Mouse (Mus musculus): Measurements from ENCODE around the gene Ppp1r13b.

The Ppp1r13b gene

DNA sequence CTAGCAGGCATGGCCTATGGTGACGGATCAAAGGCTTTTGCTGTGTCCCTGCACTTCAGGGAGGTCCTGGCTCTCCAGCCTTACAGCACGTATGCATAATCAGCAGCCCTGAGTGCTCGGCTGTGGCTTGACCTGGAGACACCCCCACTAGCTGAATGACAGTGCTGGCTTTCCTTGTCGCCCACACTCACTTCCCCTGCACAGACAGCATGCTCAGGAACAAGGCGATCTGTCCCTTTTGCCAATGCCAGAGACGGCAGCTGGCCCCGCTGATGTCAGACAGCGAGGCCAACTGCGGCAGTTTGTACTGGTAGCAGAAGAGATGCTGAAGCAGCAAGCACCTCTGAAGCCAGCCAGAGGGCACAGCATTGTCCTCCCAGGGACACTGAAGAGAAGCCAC, 12.1 kb upstream of the Ppp1r13b start:
- intact Hi-C loops (cut with DNase I), result no loop called here

DNA sequence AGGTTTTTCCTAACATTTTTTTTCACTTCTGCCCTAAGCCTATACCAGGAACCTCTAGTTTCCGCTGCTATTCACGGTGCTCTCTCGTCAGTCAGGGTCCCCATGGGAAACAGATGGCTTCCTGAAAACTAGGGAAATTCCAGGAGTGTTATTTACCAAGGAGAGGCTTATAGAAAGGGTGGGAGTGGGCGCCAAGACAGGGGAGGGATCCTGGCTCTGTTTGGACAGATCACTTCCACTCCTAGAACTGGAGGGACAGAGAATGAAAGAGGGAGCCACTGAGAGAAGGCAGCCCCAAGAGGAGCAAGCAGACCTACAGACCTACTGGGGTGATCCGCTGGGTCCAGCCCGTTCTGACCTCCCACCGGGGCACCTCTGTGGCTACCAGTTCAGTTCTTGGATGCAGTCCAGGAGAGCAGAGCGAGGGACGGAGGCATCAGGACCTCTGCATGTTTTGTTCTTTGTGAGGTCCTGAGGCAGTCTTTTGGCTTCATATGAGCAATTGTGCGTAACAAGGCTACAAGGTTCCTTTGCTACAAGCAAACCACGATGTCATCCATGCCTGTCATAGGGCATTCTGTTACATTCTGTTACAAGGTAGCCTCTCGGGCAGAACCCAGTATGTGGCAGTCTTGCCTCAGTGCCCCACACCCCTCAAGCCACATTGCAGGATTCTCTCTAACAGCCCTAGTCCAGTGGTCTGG, 8.8 kb upstream of the Ppp1r13b start:
- intact Hi-C loops (cut with DNase I), result no loop called here

DNA sequence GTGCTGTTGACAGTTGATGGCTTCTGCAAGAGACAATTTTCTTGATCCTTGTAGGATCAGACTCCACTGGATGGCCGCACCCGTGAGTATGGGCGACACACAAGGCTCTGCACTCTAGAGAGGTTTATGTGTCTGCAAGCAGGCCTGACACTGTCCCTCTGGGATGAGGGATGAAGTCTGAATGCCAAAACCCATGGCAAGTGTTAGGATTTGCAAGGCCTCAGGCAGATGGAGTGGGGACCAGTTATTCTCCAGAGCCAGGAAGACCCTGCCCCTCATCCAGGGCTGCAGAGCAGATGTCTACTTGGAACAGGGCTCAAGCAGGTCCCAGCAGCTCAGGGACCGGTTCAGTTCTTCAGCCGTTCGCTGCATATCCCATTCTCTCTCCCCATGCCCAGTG, 7.9 kb upstream of the Ppp1r13b start:
- intact Hi-C loops (cut with DNase I), result no loop called here

DNA sequence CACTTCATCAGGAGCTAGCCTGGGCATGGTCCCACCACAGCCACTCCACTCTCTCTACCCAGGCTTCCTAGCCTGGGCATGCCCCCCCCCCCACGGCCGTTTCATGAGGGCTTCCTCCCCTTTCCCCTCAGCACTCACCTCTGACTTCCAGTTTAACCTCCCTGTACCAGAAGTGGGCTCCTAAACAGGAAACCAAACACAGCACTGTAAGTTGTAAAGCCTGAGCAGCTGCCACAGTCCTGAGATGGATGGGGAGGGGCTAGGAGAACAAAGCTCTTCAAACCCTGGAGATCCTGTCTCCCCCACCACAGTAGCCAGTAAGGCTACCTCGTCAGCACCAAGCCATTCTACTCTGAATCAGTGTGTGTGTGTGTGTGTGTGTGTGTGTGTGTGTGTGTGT, 6.1 kb upstream of the Ppp1r13b start:
- intact Hi-C loops (cut with DNase I), result no loop called here

DNA sequence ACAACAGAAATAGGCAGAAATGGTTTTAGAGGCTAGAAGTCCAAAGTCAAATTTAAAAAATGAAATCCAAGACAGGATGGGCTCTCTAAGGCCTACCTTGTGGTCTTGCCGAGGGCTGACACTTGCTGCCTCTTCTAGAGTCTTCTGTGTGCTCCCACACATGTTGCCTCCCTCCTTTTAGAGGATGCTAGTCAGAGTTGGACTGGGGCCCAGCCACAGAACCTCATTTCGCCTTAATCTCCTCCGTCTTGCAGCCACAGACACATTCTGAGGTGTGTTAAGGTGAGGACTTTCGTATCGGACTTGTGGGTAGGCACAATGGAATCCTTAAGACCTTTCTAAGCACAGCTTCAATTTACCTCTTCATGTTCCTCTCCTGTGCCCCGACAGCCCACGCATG, 4.9 kb upstream of the Ppp1r13b start:
- intact Hi-C loops (cut with DNase I), result no loop called here

DNA sequence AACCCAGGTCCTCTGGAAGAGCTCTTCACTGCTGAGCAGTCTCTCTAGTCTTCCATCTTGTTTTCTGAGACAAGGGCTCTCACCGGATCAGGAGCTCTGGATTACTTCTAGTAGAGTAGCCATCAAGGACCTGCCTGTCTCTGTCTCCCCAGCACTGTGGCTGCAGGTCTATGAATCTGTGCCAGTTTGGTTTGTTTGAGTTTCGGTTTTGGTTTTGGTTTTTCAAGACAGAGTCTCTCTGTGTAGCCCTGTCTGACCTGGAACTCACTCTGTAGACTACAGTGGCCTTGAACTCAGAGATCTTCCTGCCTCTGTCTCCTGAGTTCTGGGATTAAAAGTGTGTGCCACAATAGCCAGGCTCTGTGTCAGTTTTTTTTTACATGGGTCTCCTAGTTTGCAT, 3.9 kb upstream of the Ppp1r13b start:
- intact Hi-C loops (cut with DNase I), result no loop called here

DNA sequence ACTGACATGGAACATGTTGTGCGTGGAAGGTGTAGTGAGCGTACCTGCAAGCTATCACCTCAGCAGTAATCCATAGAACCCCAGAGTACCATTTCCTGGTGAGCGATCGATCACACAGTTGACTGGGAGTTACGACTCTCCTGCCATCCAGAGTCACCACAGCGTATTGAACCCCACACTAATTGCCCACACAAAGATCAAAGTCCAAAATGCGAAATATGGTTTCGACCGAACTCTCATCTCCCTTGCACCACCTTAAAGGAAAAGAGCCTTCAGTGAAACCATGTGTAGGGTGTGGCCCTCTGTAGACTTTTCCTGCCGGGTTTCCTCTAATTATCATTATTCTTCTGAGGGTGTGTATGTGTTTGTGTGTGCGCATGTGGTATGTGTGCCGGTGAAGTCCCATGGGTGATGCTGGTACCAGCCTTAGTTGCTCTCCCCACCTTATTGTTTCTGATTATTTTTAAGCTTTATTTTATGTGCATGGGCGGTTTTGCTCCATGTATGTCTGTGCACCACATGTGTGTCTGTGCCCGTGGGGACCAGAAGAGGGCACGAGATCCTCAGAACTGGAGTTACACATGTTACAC, 3.4 kb upstream of the Ppp1r13b start:
- intact Hi-C loops (cut with DNase I), result no loop called here

DNA sequence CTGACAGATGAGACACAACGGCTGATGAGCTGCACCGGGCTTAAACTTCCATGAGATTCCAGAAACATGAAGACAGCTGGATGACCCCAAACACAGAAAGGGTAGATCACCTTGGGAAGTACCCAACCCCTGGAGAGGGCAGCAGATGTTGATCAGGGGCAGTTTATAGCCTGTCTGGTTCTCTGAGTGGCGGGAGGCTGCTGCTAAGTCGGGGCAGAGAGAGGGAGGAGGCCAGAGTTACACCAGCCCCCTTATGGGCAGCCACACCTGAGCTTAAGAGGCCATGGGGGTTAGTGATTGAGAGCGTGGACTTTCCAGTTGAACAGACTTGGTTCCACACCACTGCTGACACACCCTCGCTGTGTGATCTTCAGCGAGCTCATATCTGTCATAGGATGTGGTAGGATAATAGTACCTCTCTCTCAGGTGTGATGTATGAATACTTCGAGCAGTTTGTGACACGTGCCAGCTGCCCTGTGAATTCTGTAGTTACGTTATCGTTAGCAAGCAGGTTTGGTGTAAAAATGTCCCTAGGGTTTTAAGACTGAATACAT, 1.2 kb upstream of the Ppp1r13b start:
- intact Hi-C loops (cut with DNase I), result no loop called here

DNA sequence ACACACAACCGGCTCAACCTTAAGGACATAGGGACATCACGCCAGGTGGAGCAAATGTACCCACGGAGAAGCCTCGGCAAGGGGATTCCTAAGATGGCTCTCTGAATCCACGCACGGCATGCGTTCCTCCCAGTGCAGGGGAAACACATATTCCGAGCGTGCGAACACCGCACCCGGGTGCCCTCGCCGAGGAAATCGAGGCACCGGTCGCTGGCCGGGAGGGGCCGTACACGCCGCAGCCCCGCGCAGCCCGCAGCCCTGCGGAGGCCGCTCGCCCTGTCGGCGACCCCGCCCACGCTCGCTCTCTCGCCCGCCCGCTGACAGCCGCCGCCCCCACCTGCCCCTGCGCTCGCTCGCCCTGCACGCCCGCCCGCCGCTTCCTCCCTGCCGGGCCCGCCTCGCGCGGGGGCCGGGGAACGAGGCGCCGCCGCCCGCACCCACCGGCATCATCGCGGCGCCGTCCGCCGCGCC, 454 bp downstream of the Ppp1r13b start:
- intact Hi-C loops (cut with DNase I), result no loop called here

DNA sequence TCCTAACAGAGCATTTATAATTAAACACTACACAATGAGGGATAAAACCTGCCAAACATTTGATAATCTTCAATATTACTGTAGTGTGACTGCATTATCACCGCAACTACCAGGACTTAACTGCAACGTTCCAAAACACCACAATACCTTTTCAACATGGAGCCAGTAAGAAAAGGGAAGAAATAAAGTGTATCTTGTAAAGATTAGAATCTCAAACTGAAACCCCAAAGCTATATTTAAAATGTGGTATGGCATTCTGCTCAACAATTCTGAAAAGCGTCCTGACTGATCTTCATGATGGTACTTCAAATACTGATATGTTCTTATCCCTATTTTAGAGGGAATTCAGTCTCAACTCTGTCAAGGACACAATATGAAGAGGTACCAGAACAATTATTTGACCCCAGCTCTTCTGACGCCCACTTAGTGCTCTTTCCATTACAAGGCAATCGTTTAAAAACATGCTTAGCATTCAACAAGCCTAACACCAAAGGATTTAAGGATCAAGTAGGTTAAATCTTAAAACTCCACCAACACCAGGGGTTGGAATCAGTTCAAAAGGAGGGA, 1.5 kb downstream of the Ppp1r13b start:
- intact Hi-C loops (cut with DNase I), result no loop called here

DNA sequence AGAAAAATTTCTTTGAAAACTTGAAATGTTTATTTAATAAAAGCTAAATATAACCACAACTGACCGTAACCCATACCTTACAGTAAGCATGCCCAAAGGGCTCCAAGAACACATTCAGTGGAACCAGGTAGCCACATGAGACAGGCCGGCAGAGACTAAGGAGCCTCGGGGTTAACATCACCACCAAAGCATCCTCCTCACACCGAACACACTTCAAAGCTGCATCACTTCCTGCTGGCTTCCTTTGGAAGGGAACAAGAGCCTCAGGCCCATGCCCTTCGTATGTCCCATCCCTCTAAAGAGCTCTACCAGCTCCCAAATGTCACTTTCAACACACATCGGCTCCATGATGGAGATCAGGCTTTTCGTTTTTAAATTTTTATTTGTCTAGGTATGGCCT, 5.4 kb downstream of the Ppp1r13b start:
- intact Hi-C loops (cut with DNase I), result loop anchor here (2.0 kb wide), 1 partner anchor 24 kb away; no protein-coding TSS in a partner anchor

DNA sequence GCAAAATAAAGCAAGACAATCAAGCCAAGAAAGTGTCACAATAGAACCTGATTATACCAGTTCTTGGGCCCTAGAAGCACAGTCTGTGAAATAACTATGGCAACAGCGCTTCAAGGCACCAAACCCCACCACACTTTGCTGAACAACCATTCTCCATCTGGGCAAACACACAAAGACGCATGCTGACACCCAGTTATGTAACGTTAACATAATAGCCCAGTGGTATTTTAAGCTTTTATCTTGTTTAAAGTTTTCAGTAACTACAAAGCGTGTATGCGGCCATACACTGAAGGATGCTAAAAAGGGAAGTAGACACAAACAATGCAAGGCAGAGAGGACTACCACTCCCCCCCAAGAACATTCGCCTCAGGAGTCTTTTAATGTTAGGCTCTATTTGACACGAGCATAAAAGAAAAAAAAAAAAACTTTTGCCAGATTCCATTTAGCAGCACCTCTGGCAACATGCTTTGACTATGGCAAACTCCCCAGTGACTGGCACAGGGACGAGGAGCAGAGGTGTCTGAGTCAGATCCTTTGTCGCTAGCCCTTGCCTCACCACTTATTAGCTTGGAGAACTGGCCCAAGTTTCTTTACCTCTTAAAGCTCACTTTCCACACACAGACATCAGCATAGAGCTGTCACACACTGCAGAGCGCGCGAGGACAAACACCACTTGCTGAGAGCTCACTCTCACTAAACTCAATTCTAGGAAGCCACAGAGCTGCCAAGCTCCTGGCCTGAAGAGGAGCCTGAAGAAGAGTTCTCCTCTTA, 6.6 kb downstream of the Ppp1r13b start:
- intact Hi-C loops (cut with DNase I), result no loop called here

DNA sequence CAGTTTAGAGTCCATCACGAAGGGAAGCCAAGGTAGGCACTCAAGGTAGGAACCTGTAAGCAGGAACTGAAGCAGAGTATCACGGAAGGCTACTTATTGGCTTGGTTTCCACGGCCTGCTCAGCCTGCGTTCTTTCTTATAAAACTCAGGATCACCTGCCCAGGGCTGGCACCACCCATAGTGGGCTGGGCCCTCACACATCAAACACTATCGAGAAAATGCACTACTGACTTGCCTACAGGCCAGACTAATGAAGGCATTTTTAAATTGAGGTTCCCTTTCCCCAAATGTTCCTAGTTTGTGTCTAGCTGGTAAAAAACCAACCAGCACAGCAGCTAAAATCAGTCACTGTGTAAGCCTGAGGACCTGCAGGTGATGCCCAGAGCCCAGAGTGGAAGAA, 8.3 kb downstream of the Ppp1r13b start:
- intact Hi-C loops (cut with DNase I), result no loop called here

DNA sequence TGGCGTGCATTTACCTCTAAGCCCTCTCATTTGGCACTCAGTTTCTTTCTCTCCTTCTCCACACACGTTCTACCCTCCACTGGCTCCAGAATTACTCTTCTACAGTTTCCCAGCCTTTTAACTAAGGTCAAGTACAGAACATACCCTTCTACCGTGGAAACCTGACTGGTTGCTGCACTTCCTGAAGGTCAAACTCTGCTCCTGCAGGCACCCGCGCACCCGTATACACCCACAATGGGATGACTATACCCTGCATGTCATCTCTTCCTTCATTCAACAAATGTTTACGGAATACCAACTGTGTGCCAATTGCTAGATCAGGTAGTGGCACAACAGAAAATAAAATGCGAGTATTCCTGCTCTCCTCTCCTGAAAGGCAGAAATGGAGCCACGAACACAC, 9.2 kb downstream of the Ppp1r13b start:
- intact Hi-C loops (cut with DNase I), result no loop called here

DNA sequence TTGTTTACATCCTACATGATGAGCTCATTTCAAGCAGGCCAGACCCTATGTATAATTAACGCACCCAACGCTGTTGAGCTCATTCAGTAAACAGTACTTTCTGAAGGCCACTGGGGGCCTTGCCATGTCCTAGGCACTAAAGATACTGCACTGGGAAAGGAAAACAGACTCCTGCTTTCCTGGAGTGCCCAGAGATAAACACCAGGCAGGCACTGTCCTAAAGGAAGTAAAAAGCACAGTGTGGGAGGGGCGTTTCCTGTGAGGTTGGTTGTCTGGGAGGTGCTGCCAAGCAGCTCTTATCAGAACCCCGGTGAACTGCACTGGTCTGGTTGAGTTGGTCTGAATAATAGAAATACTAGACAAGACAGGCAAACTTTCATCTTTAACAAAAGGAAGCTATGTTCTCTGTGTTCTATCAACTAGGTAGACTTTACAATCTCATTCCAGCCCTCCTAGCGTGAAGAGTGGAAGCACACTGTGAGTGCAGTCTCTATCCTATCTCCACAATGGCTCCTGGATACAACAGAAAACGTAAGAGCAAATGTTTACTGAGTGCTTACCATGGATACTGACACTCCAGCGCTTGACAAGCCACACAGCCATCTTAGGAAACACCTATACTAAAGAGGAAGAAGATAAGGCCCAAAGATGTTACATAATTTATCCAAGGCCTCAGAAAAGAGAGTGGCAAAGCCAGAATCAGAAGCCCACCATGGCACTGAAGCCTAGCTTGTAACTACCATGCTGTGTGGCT, 10.8 kb downstream of the Ppp1r13b start:
- intact Hi-C loops (cut with DNase I), result no loop called here

DNA sequence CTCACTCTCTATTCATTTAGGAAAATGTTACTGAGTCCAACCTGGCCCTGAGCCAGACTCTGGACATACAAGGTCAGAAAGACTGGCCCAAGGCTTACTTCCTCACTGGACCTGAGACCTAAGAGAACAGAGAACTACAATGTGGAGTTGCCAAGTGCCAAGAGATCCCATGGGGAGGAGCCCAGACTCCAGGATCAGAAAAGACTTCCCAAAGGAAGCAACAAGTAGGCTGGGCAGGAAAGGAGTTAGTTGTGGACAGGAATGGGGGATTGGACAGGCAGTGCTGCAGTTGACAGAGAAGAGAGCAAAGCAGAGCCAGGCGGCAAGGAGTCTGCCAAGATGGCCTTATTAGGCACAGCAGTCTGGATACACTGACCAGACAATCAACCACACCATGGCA, 13.8 kb downstream of the Ppp1r13b start:
- intact Hi-C loops (cut with DNase I), result no loop called here

DNA sequence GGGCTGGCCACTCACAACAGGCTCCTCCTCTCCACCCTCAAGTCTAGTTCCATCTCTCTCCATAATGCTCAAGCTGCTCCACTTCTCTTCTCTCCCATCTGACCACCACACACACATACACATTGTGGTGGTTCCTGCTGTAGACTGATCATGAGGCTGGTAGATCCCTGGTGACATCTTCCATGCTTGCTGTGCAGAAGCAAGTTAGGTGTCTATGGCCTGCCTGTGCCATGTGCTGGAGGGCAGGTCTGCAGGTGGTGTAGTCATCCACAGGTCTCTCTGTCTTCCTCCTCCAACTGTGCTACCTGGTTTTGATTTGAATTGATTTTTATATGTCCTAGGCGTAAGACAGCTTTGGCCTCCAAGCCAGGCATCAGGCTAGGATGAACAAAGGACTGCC, 14.9 kb downstream of the Ppp1r13b start:
- intact Hi-C loops (cut with DNase I), result no loop called here

DNA sequence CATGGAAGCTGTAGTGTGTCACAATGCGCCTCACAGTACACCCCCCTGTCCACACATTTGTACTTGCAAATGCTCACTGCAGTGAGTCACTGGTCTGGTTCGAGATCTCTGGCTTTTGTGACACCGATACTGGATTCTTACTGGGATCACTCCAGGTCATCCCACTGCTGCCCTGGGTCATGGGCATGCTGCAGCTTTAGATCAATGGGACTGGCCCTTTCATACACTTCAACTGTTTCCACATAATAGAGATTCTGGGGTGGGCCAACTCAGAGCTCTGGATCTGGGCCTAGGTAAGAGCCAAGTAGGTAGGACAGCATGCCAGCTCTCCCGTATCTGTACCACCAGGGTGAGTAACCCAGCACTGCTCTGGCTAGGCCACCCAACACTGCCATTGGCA, 16.1 kb downstream of the Ppp1r13b start:
- intact Hi-C loops (cut with DNase I), result no loop called here

DNA sequence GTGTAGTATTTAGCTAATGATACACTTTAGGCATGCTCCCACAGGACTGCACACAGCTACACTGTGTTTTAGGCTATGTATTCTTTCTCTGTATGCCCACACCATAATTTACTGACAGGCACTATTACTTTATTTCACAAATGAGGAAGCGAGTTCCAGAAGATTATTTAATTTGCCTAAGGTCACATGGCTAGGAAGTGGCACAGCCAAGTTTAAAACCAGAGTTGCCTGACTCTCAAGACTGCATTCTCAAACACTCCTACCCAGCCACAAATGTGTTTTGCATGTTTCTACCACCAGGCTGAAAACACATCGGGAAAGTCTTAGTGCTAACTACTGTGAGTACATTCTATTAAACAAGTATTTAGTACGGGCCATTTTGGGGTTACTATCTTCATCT, 18.7 kb downstream of the Ppp1r13b start:
- intact Hi-C loops (cut with DNase I), result no loop called here

DNA sequence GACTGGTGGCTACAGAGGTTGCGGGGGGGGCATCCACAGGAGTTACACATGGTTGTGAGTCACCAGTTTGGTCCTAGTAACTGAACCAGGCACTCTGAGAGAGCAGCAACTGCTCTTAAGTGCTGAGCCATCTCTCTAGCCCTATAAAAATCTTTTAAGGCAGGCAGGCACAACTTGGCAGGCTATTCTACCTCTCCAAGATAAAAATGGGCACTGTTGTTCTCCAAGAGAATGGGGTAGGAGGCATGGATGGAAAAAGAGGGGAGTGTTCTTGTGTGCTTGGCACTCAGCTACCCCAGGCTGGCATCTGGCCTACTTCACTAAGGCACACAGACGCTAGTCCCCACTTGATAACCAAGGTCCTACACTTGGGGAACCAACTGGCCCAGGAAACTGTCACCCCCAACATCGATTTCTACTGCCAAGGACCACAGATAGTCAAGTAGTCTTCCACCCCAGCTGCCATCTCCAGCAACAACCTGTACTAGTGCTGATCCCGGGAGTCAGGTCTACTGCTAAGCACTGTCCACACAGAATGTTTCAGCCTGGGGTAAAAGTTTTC, 19.5 kb downstream of the Ppp1r13b start:
- intact Hi-C loops (cut with DNase I), result no loop called here

DNA sequence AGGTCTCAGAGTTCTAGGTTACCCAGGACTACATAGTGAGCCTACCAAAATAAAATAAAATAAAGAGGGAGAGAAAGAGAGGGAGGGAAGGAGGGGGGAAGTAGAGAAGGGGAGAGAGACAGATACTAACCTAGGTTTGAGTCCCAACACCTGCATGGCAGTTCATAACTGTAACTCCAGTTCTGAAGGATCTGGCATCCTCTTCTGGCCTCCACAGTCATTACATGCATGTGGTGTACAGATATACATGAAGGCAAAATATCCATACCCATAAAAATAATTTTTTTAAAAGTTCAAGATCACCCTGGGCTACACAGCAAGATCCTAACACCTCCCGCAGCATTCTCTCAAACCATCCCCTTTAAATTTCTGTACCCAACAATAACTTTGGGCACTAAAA, 20.9 kb downstream of the Ppp1r13b start:
- intact Hi-C loops (cut with DNase I), result no loop called here
